Mouse (Mus musculus): ENCODE data around the gene Ern1. TPM values are rescaled to one million over a fixed set of nuclear protein-coding genes. Genes with fewer than 3 reads are reported as not detected.

Ern1 gene
- polyA plus RNA-seq, 1 experiment from 2014 or later: 5.7 TPM

Other genes starting within 250 kb of the Ern1 start
- 45.3 and 45.9 TPM in 2 replicates for gene Ftsj3, start 231.8 kb downstream of the Ern1 start, polyA plus RNA-seq (2016; fragmentation: Nextera tagmentation; extraction: Ambion mirVana)
- 247 and 253 TPM in 2 replicates for gene Psmc5, start 231.7 kb downstream of the Ern1 start, polyA plus RNA-seq (2016; fragmentation: Nextera tagmentation; extraction: Ambion mirVana)
- gene Smarcd2, start 214.9 kb downstream of the Ern1 start, polyA plus RNA-seq (2016; fragmentation: Nextera tagmentation; extraction: Ambion mirVana): 24.6 and 25.3 TPM in 2 replicates
- 0.05 and 0.06 TPM in 2 replicates for gene Tcam1, start 211.2 kb downstream of the Ern1 start, polyA plus RNA-seq (2016; fragmentation: Nextera tagmentation; extraction: Ambion mirVana)
- gene Gh, start 186.0 kb downstream of the Ern1 start, polyA plus RNA-seq (2016; fragmentation: Nextera tagmentation; extraction: Ambion mirVana): not detected in 2 replicates
- 0.83 and 0.95 TPM in 2 replicates for gene Cd79b, start 173.1 kb downstream of the Ern1 start, polyA plus RNA-seq (2016; fragmentation: Nextera tagmentation; extraction: Ambion mirVana)
- gene Scn4a, start 134.6 kb downstream of the Ern1 start, polyA plus RNA-seq (2016; fragmentation: Nextera tagmentation; extraction: Ambion mirVana): 0.08 and 0.13 TPM in 2 replicates
- gene Prr29, start 122.4 kb downstream of the Ern1 start, polyA plus RNA-seq (2016; fragmentation: Nextera tagmentation; extraction: Ambion mirVana): 0.28 TPM in 1 of 2 replicates, not detected in the other
- gene Icam2, start 99.8 kb downstream of the Ern1 start, polyA plus RNA-seq (2016; fragmentation: Nextera tagmentation; extraction: Ambion mirVana): 59.7 and 68.4 TPM in 2 replicates
- gene Tex2, start 125.6 kb upstream of the Ern1 start, polyA plus RNA-seq (2016; fragmentation: Nextera tagmentation; extraction: Ambion mirVana): 19.8 and 20.2 TPM in 2 replicates